Mouse (Mus musculus): ENCODE measurements around the gene Stag1. TPM values are rescaled to one million over a fixed set of nuclear protein-coding genes. Genes with fewer than 3 reads are reported as not detected.
A peak's percentile ranks its signal among the peaks of the same experiment; 100 is the strongest.

The Stag1 gene
- polyA plus RNA-seq, 1 experiment = 27.8 TPM

GRCm38 (mm10) chr9:100603156-100603555 lies 5.6 kb downstream of the Stag1 start:
- no peak for DNase-seq (ENCODE audit: extremely low spot score in 1 of 2, low spot score in 1 of 2)

DNA sequence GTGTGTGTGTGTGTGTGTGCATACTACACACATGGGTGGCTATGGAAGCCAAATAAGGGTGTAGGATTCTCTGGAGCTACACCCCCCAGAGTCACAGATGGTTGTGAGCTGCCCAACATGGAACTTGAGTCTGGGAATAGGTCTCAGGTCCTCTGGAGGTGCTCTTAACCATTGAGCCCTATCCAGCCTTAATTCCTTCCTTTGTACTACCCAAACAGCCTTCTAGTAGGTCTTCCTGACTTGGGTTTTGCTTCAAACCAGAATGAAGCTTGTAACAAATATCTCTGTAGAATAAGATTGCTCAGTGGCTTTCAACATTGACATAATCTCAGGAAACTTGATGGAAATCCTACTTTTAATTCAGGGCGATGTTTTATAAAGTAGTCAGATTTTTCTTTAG lies 7.9 kb downstream of the Stag1 start:
- no peak for DNase-seq (ENCODE audit: extremely low spot score in 1 of 2, low spot score in 1 of 2)

GRCm38 (mm10) chr9:100605985-100606554 lies 8.5 kb downstream of the Stag1 start:
- DNase-seq (ENCODE audit: extremely low spot score in 1 of 2, low spot score in 1 of 2) = peak; percentile 41 to 74

- DNase-seq (ENCODE audit: extremely low spot score in 1 of 2, low spot score in 1 of 2) = no peak
These were observed 16.0 kb downstream of the Stag1 start for GRCm38 (mm10) chr9:100613501-100614071.

- DNase-seq (ENCODE audit: extremely low spot score in 1 of 2, low spot score in 1 of 2) = peak in 1 of 2 experiments; percentile 23
These were observed 19.3 kb downstream of the Stag1 start for GRCm38 (mm10) chr9:100616947-100617346.

GRCm38 (mm10) chr9:100626258-100626657 lies 28.7 kb downstream of the Stag1 start:
- no peak for DNase-seq (ENCODE audit: extremely low spot score in 1 of 2, low spot score in 1 of 2)

GRCm38 (mm10) chr9:100640754-100641153 lies 43.2 kb downstream of the Stag1 start:
- DNase-seq (ENCODE audit: extremely low spot score in 1 of 2, low spot score in 1 of 2) = no peak

- no peak for DNase-seq (ENCODE audit: extremely low spot score in 1 of 2, low spot score in 1 of 2)
These were observed 43.9 kb downstream of the Stag1 start for GRCm38 (mm10) chr9:100641391-100642085.

GRCm38 (mm10) chr9:100642186-100642839 lies 44.7 kb downstream of the Stag1 start:
- peak in 1 of 2 experiments; percentile 28 for DNase-seq (ENCODE audit: extremely low spot score in 1 of 2, low spot score in 1 of 2)

GRCm38 (mm10) chr9:100642840-100643697 lies 45.5 kb downstream of the Stag1 start:
- peak; percentile 96 to 100 for DNase-seq (ENCODE audit: extremely low spot score in 1 of 2, low spot score in 1 of 2)

DNA sequence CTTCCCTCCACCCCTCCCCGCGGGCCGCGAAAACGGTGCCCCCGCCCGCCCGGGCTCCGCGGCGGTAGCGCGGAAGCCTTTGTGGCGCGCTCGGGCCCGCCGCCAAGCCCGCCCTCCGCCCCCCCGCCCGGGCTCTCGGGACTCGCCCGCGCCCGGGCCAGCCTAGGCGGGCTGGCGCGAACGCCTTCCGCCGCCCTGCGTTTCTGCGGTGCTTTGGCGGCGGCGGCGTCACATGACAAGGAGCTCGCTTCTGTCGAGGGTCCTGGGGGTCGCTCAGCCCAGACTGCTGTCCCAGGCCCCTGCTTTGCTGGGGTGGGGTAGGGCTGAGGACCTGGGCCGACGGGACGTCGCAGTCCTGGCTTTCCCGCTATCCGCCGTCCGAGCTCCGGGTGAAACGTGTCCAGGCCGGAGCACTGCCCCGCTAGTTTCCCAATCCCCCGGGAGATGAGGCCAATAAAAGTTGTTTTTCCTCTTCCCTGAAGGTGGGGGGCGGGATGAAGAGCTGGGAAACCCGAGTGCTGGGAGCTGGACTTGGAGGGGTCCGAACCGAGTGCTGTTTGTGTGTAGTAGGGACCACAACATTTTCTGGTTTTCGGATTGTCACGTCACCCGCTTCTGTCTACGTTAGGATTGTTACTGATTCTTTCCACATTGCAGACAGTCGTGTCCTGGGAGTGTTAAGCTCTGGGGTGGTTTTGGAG lies 46.6 kb downstream of the Stag1 start:
- peak in 1 of 2 experiments; percentile 41 for DNase-seq (ENCODE audit: extremely low spot score in 1 of 2, low spot score in 1 of 2)

DNA sequence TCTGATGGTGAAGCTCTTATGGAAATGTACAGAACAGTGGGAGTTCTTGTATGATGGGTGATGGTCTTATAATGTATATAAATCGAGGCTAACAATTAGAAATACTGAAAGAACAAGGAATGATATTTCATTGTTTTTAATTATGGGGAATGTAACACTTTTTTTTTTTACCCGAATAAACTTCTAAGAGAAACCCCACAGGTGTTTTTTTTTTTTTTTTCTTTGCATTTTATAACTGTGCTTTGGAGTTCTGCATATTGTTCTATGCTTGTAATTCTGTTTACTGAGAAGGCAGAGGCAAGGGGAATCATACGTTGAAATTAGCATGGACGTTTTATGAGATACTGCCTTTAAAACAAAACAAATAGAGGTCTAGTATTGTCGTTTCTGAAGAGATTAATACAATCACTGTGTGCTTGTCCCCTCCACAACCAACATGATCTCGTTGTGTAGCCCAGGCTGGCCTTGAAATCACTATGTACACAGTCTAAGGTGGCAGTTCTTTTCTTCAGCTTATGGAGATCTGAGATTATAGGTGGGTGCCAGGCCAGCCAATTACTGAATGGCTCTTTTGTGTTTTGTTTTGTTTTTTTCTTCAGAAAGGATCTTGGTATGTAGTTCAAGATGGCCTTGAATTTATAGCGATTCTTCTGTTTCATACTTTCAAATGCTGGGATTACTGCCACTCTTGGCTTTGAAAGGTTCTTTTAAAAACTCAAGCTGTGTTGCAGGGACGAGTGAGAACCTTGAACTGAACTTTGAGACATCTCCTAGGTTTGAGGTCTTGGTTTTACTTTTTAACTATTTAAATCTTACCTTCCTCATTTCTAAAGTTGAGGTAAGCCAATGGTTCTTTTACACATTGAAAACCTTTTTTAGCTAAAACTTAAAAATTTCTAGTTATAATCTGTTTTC lies 47.7 kb downstream of the Stag1 start:
- DNase-seq (ENCODE audit: extremely low spot score in 1 of 2, low spot score in 1 of 2) = no peak

DNA sequence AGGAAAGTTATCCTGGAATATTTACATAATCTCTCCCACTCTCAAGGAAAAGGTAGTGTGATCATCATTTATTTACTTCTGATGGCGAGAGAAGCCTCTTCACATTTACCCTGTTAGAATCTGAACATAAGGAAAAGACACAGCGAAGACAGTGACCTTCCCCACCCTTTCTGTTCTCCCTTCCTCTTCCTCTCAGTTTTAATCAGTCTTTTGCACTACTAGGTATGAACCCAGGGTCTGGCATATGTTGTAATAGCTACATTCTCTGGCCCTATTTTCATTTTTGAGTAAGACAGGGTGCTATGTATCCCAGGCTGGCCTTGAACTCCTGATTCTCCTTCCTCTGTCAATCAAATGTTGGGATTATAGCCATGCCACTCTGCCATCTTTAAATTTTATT lies 48.7 kb downstream of the Stag1 start:
- no peak for DNase-seq (ENCODE audit: extremely low spot score in 1 of 2, low spot score in 1 of 2)

- peak; percentile 39 to 76 for DNase-seq (ENCODE audit: extremely low spot score in 1 of 2, low spot score in 1 of 2)
These were observed 50.3 kb downstream of the Stag1 start for GRCm38 (mm10) chr9:100647774-100648323.

DNA sequence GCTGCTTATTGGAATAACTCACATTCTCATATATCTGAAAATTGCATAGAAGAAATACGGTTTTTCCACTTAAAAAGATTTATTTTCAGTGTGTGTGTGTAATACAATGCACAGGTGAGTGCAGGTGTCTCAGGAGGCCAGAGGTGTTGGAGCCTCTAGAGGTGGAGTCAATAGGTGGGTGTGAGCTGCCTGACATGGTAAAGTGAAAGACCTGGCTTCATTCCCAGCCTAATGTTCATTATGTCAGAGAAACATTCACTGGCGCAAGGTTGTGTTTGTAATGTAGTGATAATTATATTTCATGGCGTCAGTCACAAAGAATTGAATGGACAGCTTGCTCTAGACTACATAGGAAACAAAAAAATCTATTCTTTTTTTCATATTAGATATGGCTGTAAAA lies 56.5 kb downstream of the Stag1 start:
- DNase-seq (ENCODE audit: extremely low spot score in 1 of 2, low spot score in 1 of 2) = no peak

GRCm38 (mm10) chr9:100656058-100656457 lies 58.5 kb downstream of the Stag1 start:
- DNase-seq (ENCODE audit: extremely low spot score in 1 of 2, low spot score in 1 of 2) = no peak

DNA sequence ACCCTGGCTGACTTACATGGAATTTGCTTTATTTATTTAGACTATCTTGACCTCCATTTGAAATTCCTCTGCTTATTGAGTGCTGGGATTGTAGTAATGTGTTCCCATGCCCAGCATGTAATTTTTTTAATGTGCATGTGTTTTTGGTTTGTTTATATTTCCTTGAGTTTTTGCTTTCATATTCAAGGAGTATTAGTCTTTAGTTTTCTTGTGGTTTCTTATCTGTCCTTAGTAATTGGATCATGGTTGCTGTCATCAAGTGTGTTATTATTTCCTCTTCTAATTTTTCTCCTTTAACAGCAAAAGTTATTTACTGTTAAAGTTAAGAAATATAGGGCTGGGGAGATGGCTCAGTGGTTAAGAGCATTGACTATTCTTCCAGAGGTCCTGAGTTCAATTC lies 63.0 kb downstream of the Stag1 start:
- no peak for DNase-seq (ENCODE audit: extremely low spot score in 1 of 2, low spot score in 1 of 2)

- no peak for DNase-seq (ENCODE audit: extremely low spot score in 1 of 2, low spot score in 1 of 2)
These were observed 66.0 kb downstream of the Stag1 start for GRCm38 (mm10) chr9:100663473-100664134.
